Mouse (Mus musculus): ENCODE data around the gene Itga11. TPM values are rescaled to one million over a fixed set of nuclear protein-coding genes. Genes with fewer than 3 reads are reported as not detected.
"Not testable (repeated sequence)": the region's sequence is repeated elsewhere in the genome, so short reads cannot be mapped to it uniquely, and the experiment has no call there.

The Itga11 gene
- polyA plus RNA-seq, 1 experiment: 2.3 TPM

DNA sequence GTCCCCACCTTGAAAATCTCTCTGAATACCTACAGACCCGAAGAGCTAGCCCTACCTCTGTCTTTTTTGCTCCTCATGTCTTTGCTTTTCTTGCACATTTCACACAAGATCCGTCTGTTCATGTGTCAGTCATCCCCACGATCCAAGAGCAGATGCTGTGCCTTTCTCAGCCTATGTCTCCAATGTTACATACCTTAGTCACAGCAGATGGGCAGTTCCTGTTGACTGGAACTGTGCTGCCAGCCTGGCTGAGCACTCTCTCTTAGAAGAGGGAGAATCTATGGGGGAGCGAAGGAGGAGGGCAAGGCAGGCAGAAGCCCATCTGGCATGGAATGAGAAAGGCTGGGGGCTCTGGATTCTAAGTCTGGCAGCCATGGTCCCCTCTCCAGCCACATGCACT, 87.7 kb downstream of the Itga11 start:
- DNase-seq (ENCODE audit: low read depth): no peak

DNA sequence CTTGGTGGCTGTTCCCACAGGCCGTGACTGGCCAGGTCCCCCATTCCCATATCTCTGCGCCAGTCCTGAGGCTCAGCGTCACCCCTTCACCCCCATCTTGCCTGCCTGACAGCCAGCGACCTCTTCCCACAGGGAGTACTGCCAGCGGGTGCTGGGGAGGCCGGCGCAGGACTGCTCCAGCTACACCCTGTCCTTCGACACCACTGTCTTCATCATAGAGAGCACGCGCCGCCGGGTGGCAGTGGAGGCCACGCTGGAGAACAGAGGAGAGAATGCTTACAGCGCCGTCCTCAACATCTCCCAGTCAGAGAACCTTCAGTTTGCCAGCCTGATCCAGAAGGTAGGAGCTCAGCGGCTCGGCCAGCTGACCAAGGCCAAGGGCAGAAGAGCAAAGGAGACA, 89.8 kb downstream of the Itga11 start:
- no peak for DNase-seq (ENCODE audit: low read depth)

DNA sequence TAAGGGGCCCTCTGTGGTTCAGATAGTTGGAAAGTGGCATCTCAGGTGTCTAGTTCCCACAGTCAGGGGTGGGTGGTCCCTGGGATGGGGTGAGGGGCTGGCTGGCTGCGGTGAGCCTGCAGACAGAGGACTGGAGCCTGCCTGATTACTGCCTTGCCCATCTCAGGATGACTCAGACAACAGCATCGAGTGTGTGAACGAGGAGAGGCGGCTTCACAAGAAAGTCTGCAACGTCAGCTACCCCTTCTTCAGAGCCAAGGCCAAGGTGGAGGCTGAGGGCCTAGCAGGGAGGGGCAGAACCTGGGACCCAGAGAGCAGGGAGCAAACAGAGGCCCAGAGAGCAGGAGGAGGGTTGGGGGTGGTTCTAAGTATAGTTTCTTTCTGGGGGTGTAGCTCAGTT, 90.7 kb downstream of the Itga11 start:
- DNase-seq (ENCODE audit: low read depth): no peak

DNA sequence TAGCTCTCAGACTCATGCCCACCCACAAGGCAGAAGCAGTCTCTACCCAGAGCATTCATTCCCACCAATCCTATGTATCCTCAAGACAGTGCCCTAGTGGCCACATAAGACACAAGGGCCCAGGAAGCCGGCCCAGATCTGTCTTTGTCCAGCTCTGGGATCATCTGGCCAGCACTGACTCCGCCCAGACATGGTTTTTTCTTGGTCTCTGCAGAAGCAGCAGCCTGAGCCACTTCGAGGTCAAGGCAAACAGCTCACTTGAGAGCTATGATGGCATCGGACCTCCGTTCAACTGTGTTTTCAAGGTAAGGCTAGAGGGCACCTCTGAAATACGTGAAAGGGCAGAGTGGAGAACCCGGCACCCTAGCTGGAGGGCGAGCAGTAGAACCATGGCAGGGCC, 95.1 kb downstream of the Itga11 start:
- no peak for DNase-seq (ENCODE audit: low read depth)

DNA sequence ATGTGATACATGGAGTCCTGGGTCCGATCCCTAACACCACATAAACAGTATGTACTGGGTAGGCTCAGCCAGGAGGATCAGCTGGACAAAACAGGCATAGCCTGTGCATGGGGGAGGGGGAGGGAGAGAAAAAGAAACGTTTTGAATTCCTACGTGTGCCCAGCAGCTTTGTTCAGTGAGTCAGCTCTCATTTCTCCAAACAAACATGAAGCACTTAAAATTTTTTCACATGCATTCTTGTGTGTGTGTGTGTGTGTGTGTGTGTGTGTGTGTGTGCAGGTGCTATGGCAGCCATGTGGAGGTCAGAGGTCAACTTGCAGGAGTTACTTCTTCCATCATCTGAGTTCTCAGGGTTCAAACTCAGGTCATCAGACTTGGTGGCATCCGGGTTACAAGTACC, 97.8 kb downstream of the Itga11 start:
- no peak for DNase-seq (ENCODE audit: low read depth)

DNA sequence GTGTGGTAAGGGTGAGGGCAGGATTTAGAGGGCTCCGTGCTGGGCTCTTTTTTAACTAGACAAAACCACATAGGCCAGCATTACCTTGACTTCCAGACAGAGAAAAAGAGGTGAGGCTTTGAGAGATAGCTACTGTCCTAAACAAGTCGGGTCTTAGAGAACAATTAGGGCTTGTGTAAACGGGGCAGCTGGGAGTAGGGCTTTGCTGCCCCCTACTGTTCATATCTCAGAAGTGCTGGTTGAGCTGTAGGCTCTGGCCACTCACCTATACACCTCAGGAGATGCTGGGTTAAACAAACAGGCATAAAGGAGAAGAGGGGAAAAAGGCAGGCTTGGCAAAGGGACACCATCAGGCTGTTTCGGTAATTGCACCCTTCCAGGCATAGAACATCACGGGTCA, 99.8 kb downstream of the Itga11 start:
- no peak for DNase-seq (ENCODE audit: low read depth)

DNA sequence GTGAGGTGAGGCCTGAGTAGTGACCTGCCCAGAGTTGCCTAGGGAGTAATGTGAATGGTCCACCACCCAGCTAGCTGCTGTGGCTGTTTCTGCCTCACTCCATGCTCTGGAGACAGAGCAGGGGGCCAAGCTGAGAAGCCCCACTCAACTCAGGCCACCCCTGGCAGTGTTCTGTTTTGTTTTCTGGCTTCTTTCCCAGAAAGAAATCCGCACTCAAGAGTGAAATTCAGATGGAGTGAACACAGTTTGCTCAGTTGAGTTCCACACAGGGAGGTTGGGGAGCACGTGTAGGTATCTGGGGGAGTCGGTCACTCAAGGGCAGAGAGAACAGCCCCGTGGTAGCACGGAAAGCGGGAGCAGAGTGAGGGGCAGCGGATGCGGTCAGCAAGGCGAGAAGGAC, 101.1 kb downstream of the Itga11 start:
- no peak for DNase-seq (ENCODE audit: low read depth)

DNA sequence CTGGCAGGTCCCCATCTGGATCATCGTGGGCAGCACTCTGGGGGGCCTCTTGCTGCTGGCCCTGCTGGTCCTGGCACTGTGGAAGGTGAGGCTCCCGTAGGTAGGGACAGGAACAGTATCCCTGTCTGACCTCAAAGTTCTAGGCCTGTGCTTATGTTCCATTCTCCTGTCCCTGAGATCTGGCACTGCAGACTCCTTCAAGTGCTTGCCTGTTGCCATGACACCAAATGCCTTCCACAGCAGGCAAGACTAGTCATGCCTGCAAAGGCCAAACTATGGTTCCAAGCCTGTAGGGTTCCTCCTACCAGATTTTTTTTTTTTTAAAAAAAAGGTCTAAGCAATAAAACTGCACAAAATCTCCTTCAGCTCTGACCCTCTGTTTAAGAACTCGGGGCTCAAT, 104.3 kb downstream of the Itga11 start:
- DNase-seq (ENCODE audit: low read depth): peak; percentile 38

DNA sequence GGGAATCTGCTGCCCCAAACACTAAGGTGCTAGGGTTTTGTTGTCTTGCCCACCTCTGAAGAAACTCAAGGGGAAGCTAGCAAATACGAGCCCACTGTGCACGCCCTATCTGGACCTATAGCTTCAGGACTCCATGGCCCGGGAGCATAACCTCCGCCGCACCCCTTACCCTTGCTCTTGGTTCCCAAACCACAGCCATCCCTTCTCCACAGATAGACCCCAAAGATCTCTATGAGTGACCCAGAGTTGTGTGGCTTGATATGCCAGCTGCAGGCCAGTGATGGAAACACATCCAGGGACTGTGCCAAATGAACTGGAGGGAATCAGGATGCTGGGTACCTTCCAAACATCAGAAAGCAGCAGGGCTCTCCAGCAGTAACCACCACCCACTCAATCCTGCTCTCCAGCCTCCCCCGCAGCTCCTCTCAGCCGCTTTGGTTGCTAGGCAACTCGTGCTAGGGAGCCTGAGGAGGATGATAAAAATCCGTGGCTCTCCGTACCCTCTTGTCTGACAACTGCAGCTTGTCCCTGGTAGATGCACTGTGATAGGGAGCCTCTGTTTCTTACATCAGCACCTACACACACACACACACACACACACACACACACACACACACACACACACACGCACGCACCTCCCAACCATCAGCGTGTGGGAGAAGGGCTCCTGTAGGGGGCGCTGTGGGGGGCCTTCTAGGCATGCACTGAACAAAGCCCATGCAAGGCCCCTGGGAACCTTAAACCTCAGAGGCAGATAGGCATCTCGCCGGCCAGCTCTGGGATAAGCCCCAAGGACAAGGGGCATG, 105.6 kb downstream of the Itga11 start:
- no peak for DNase-seq (ENCODE audit: low read depth)

DNA sequence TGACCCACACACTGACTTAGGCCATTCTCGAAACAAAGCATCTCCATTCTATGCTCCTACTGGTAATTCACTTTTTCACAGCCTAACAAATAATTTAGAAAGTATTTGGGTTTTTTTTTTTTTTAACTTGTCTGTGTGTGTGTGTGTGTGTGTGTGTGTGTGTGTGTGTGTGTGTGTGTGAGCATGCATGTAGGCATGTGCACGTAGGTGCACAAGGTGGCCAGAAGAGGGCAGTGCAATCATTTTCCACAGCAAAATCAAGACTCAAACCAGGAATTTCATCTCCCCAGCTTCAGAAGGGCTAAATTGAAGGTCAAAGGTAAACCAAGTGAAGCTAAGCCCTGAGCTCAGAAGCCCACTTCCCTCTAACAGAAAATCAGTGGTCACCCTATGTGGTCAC, 106.6 kb downstream of the Itga11 start:
- no peak for DNase-seq (ENCODE audit: low read depth)

DNA sequence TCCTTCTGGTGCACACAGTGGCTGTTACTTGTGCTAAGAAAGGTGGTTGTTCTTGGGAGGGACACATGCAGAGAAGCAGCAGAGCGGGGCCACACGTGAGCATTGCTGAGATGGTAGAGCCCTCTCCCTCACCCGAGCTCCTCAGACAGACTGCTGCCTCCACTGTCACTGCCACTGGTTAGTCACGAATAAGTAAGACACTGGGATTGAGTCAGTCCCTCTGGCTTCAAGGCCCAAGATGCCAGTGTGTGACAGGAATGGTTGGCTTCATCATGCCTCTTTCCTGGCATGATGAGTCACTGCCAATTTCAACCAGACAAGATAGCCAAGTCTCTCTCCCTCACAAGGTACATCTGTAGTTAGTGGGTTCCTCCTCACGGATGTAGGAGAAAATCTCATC, 109.1 kb downstream of the Itga11 start:
- no peak for DNase-seq (ENCODE audit: low read depth)

DNA sequence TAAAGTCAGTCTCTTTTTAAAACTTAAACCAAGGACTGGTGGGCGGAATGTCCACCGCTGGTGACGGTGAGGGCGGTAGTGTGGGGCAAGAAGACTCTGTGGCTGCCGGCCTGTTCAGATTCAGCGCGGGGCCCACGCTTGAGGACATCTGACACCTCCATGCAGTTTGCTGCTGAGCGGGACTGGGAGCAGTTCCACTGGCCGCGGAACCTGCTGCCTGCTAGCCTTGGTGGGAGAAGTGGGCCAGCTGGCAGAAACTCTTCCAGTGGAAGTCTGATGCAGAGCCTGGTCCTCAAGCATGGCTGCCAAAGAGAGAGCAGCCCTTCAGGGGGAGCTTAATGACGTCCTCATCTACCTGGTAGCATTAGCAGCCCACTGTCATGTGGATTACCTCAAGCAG, 112.2 kb downstream of the Itga11 start:
- DNase-seq (ENCODE audit: low read depth): no peak

DNA sequence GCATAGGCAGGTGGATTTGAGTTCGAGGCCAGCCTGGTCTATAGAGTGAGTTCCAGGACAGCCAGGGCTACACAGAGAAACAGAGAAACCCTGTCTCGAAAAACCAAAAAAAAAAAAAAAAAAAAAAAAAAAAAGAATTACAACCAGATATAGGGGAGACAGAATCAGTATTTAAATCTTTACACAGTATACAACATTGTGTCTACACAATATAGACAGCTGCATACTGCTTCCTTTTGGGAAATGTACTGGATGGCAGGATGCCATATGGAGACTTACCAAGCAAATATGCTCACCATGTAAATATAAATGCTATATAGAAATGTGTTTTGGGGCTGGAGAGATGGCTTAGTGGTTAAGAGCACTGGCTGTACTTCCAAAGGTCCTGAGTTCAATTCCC, 121.6 kb downstream of the Itga11 start:
- not testable (repeated sequence) for DNase-seq (ENCODE audit: low read depth)

DNA sequence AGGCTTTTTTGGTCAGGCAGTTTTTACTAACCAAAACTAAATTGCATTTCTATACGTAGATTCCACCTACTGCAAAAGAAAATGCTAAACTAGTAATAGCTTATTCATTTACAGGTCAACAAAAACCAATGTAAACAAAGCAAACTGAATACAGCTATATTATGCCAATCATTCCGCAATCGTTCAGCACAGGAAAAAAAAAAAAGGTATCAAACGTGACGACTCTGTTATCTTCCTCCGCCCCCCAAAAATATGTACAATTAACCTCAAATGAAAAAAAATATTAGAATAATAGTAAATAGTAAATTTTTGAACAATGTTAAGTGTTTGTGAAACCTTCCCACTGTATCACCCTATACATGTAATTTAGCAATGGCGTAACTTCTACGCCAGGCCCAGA, 132.5 kb downstream of the Itga11 start:
- DNase-seq (ENCODE audit: low read depth): no peak

DNA sequence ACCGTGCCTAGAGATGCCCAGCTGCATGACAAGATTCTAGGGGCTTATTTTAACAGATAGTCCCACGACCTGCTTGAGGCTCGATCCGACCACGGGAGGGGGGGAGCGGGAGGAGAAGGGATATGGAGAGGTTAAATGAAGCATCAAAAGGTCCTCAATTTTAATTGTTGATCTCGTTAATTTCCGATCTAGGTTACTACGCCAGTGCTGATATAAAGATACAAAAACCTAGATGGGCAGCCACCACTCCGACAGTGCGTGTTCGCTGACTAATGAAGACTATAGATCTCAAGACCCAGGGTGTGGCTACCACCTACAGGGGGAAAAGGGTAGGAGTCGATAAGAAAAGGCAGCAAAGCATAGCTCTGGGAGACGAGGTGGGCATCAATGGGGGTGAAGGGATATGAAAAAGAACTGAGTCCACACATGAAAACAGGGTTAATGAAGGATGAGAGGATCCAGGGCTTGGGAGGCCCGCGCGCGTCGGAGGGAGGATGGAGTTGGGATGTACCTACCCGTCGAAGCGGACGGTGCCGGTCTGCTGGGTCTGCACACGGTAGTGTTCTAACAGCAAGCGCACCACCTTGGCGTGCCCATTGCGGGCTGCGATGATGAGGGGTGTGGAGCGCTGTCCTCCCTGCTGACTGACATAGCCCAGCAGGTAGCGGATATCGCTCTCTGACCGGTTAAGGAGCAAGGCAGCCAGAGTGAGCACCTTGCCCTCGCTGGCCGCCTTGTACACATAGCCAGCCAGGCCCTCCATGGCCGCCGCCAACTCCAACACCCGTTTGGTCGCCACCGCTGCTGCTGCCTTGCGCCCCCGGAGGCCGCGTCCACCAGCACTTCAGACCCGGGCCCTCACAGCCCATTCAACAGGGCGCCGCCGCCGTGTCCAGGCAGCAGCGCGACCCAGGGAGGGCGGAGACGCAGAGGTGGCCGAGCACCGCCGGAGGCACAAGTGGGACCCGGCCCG, 133.2 kb downstream of the Itga11 start:
- DNase-seq (ENCODE audit: low read depth): no peak

DNA sequence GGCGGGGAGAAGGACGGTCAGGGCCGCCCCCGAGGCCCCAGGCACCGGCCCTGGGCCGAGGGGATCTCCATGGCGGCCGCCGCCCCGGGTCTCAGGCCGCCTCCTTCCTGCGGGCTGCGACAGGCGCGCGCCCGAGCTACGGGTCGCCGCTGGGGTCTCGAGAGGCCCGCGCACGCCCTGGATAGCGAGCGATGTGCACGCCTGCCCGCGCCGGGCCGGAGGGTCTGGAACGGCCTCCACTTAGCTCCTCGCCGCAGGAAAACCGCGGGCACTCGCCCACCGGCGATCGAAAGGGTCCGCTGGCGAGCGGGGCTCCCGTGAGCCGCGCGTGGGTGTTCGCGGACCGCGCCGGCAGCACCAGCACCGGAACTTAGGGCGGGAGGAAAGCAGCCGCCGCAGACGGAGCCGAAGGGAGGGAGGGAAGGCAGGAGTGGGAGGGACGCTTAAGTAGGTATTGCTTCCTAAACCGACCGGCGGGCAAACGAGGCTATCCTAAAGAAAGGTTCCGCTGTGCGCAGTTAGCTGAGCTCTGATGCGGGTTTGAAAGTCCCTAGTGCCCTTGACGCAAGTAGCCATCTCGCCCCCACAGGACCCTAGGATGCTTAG, 134.0 kb downstream of the Itga11 start, which contains the start of gene Fem1b:
TSS of gene Fem1b (minus strand) at position 419 of the 606 bp plus-strand sequence.
- no peak for DNase-seq (ENCODE audit: low read depth)

DNA sequence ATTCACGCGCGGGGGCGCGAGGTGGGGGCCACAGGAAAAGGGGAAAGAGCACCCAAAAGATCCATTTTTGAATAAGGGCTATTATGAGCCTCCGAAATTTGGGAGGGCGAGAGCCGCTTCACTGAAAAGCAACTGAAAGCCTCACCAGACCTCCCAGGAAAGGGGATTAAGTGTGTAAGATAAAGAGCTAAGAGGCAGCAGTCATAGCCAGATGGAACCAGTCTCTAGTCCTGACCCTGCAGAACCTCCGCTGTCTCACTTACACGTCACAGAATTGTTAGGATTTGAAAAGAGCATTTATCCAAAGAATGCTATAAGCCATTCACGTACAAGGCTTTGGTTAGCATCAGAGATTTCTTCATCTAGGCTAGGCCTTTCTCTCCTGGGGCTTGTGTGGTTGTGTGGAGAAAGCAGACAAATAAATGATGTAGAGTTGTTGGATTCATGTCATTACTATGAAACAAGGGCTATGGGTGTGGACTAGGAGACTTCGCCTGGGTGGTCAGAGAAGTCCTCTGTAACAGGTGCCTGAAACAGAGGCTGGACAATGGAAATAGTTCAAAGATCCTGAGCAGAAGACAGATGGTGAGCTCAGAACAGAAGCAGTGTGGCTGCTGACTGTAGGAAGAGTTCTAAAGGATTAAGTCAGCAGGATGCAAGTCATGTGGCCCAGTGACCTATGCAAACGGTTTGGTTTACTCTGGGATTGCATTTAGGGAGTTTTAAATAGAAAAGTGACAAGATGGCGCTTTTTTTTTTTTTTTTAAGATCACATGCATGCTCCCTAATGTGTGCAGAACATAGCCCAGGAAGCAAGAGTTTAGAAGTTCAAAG, 134.8 kb downstream of the Itga11 start:
- DNase-seq (ENCODE audit: low read depth): no peak

DNA sequence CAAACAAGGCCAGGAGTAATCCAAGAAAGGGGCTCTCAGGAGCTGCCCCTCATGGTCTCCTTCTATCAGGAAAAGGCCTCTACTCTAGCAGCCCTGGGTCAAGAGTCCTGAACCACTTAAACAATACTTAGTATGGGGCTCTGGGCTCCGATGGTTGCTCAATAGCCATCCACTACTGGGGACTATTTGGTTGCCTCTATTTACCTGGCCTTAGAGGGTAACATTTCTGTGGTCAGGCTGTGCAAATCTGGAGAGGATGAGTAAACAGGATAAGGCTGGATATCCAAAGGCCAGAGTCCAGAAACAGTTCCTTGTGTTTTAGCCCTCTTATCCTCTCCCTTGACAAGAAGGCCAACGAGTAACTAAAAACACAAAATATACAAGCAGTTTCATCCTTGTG, 137.1 kb downstream of the Itga11 start:
- no peak for DNase-seq (ENCODE audit: low read depth)

DNA sequence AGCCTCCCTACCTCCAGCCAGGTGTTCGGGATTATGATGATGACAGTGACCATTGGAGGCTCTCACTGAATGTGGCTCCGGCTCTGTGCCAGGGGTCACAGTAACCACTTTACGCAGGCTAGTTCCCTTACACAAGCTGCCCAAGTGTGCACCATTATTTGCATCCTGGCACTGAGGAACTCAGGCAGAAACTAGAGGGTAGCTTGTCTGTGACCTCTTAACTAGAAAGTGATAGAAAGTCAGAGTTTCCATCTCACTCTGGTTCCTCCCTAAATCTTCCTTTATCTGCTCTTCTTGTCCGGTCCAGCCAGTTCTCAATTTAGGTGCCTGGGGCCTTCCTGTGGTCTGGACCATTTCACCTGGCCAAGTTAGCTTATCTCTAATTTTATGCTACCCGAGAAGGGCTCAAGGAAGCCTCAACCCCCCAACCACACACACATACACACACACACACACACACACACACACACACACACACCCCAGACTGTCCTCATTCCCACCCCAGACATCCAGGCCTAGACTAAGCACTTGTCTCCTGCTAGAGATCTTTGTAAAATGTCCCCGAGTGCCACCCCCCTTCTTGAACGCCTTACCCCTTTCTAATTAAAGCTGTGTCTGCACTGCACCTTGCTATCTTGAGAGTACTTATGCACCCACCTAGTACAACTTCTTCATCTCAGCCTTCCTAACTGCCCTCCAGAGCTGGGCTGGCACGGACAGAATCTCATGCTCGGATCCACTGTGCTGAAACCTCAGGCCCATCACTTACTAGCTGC, 138.9 kb downstream of the Itga11 start:
- no peak for DNase-seq (ENCODE audit: low read depth)

DNA sequence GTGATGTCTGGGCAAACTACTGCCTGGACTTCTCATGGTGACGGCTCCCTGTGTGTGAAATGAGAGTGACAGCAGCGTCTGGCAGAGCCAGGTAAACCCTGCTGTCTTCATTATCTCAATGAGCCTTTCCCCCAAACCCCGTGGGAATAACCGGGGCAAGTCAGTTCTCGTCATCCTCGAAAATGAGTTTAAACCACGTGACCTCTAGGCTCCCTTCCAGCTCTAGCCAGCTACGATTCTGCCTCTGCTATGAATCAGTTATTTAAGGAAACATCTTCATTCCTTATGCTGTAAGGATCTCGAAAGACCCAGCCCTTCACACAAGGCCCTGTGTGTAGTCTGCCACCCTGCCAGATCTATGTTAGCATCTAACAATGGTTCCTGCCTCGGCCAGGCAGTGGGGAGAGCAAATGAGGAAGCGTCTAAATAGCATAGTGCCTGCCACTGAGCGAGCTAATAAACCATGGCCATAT, 139.5 kb downstream of the Itga11 start:
- no peak for DNase-seq (ENCODE audit: low read depth)
